Mouse (Mus musculus) ES-CJ7 (cell line): ENCODE data around the gene Ormdl3.

Source experiments
- DNase-seq: peaks from one replicate; pipeline ENCODE4 v3.0.0; 2011; ENCODE audit warnings: low read depth, low spot score

The Ormdl3 gene

DNA sequence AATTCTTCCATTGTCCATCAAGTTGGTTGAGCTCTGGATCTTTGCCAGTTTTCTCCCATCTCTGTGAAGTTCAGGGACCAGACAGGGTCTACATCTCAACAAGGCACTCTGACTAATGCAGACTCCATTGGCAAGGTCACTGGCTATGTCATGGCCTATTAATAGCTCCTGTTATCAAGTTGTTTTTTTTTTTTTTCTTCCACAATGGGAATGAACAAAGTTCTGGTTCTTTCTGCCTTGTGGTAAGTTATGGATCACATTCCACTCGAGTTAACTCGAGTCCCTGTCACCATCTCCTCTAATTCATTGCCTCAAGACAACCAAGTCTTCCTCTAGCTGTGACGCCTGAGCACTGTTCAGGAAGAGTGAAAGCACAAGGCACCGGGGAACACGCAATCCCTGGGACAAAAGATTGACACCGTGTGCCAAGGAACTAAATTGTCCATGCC, 1.7 kb upstream of the Ormdl3 start:
- DNase-seq, result no peak

DNA sequence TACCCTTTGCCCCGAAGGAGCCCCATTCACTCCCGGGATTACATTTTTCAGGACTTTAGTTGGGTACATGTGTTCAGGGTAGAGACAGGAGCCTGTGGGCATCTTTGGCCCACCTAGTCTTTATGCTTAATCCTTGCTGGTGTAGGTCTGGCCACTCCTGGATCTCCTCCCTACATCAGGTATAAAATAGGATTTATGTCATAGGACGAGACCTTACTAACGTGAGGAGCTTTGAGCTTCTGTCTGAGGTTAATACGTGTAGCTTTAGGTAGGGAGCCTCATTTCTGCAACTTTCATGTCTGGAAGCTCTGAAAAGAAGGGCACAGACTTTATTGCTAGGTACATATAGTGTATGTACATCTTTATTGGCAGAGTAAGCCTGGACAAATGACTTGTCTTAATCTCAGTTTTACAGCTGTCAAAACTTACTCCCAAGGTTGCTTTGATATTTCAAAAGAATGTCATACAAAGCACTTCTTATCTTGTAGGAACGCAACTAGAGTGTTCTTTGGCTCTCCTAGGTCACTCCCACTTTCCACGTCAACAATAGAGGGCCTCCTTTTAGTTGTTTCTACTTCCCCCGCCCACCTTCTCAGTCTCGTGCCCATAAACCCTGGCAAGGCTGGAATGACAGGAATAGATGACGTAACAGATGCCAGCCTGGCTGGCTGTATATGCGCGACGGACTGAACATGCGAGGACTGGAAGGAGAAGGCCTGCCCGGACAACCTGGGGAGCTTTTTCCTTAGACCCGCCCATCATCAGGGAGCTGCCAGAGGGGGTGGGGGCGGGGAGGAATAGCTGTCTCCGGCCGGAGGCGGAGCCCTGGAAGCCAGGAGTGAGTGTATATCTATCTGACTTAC, 747 bp upstream of the Ormdl3 start:
- DNase-seq, result peak; percentile 81

DNA sequence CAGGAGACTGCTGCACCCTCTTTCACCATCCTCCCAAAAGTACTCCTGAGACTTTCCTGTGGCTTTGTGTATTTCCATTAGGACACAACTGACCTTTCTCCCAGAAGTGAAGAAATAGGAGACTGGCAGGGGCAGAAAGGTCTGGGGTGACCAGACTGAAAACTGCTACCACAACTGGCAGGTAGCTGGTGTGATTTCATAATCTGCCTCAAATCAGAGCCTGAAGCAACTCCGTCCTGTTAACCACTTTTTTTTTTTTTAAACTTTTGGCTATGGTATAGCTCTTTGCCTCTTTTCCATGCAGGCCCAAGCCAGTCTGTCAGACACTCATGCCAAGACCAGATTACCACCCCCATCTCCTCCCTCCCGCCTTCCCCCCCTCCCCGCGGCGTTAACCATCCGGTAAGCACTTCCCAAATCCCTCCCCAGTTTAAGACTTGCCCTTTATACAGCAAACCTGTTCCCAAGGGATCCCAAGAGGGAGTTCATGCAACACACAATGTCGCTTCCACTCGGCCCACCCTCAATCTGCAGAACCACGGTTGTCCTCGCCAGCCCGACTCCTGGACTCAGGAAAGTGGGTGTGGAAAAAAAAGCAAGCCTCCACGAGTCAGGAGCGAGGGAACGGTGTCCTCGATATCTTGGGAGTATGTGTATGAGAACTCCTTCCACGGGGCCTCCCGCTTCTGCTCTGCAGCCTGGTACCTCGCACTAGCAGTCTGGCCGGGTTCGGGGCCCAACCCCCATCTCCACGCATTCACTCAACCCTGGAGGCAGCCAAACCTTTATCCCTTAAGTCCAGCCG, 879 bp downstream of the Ormdl3 start:
- DNase-seq, result no peak

DNA sequence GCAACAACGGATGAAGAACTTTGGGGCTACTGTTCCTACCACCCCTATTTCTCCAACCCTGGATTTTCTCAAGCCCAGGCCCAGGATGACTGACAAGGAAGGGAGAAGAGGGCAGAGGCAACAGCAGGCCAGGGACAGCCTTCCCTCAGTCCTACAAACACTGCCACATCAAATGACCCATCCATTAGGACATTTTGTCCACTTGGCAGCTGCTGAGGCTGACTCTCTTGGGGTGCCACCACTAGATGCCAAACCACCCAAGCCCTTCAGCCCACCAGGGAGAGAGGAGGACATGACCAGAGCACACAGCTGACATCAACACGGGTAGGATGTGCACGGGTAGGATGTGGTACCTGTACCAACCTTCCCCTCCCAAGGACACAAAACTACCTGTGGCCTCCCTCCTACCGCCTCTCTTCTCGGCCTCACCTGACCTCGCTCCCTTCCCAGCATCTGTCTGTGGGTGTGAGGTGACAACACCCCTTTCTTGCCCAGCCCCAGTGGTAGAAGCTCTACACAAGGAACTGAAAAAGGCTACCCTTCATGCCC, 2.5 kb downstream of the Ormdl3 start:
- DNase-seq, result no peak

DNA sequence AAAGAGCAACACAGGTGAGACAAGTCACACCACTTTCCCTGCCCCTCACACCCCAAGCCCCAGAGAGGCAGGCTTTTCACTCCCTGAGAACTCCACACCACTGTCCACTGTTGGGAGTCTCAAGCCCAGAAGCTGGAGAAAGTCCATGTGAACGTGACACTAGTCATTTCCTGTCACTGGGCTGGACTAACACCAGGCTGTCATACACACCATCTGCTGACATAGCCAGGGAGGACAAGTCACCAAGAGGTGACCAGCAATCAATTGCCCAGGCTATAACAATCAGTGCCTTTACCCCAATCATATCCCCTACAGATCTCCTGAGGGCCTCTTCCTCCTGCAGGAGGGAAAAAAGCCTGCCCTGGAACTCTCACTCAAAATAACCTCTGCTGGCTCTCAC, 3.0 kb downstream of the Ormdl3 start:
- no peak for DNase-seq

DNA sequence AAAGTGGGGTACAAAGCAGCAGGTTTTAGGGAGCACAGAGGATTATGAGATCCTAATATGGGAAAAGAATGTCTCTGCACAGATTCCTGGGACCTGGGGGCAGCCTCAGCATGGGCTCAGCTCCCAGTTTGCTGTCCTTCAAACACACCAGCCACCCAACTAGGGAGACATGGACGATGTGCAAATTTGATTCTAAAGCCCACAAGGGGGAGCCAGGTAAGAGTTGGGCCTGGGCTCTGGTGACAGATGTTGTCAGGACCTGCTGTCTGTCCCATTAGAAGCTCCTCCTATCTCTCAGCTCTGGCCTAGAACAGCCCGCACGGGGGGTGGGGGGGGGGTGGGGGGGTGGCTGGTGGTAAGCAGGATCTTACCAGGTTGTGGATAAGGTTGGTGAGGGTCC, 3.6 kb downstream of the Ormdl3 start:
- peak; percentile 49 for DNase-seq

DNA sequence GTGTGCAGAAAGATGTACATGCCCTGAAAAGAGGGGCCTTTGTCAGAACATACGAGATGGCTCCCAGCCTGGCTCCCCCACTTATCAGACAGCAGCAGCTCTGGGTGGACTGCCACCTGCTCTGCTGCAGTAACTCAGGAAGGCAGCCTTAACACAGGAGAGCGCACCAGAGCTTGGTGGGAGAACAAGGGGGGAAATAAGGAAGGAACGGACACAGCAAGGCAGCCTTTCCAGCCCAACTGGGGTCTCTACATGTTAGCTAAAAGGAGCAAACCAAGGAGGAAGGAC, 4.0 kb downstream of the Ormdl3 start:
- DNase-seq, result no peak

DNA sequence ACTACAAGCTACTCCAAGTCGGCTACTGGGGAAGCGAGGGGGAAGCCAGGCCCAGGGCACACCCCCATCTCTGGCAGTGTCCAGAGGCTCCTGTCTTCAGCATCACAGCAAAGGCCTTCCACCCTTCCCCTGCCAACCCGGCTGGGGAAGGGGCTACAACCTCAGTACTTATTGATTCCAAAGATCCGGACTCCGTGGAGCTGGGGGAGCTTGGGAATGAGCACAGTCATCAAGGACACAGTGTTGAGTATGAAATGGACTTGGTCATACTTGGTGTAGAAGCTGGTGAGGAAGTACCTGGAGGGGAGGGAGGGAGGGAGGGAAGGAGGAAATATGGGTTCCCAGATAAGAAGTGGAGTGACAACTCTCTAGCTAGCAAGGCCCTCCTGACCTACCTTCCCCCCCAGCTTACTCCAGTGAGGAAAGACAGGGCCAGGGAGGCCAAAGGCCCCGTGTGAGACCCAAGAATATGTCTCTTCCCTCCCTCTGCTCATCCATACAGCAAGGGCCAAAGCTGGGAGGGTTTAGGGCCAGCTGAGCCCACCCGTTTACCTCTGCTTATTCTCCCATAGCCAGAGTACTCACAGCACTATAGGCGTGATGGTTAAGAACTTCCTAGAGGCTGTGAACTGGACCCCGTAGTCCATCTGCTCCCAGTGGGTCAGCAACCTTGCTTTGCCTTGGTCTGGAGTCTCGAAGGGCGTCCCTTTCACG, 4.5 kb downstream of the Ormdl3 start:
- DNase-seq, result no peak

DNA sequence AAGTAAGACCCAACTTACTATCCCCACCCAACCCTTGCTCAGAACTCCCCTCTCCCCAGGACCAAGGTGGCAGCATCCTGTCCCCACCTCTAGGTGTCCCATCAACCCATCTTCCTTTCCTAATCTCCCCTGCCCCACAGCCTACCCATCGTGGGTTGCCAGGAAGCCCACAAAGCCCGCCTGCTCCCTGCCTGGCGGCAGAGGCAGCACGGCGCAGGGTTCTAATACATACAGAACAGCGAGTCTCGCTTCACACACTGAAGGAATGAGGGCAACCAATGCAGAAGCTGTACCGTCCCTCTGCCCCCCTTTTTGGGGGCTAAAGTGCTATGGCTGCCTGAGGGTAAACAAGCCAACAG, 5.2 kb downstream of the Ormdl3 start:
- no peak for DNase-seq

DNA sequence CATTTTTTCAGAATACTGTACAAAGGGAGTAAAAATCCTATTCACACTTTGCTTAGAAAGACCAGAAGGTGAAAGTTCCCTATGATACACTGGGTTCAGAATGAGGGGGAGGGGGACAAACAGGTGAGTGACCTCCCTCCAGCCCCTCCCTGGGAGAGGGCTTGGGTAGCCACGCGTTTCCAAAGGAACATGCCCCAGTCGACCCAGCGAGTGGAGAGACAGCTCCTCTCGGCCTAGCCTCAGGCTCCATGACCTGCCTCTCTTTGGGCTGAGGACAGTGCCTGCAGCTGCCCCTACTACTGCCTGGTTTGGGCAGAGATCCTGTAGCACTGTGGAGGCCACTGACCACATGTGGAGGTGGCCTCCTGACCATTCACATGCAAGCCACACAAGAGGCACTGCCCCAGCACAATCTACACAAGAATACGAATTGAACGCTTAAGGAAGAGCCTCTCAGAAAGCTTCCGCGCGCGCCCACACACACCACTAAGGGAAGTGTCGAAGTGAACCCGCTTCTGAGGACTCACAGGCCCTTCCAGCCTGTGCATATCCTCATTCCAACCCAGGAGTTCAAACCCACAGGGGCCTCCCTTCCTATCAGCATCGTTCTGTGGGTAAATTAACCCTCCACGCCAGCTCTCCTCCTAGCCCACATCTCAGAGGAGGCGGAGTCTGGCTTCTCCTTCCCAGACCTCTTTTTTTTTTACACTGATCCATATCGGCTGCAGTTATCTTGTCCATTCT, 5.7 kb downstream of the Ormdl3 start:
- peak; percentile 75 for DNase-seq

DNA sequence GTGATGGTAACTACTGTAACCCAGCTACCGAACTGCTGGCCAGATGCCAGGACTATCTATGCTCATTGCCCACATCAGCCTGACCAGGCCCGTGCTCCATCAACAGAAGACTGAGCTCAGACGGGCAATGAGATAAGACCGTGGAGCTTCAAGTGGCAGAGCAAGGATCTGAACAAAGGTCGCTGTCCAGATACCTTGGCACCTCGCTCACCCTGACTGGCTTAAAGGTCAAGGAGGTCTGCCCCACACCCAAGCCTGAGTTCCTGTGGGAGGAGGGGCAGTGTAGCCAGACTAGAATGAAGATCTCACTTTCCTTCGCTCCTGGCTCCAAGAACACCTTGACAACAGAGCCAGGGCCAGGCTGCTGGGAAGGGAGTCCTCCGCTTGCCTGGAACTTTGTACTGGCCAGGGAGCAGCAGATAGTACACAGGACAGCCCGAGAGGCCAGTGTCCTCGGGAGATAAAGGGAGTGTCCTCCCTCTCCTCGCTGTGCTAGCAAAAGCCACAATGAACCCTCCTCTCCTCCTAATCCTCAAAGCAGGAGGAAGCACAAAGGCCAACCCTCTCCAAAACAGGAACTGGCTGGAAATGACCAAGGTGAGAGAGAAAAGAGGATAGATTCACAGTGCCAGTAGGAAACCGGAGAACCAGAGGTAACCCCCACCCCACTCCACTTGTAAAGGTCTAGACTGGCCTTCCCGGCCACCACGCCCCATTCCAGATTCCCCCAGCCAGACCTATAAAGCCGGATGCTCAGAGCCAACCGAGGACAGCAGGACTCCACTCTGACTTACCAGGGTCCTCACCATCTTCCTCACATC, 6.7 kb downstream of the Ormdl3 start:
- peak; percentile 86 for DNase-seq

DNA sequence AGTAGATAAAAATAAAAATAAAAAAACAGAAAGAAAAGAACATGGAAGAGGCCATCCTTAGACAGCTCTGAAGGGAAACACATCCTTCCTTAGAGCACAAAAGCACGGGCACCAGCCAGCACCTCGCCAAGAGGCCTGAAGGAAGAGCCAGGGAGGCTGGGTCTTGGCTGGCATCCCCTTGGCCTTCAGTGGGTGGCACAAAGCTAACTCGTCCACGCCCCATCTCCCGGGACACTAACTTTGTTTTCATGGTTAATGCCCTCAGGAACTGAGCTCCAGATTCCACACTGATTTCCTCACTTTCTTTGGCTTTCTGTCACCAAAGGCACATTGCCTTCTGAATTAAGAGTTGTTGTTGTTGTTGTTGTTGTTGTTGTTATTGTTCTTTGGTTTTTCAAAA, 9.4 kb downstream of the Ormdl3 start:
- DNase-seq, result no peak

DNA sequence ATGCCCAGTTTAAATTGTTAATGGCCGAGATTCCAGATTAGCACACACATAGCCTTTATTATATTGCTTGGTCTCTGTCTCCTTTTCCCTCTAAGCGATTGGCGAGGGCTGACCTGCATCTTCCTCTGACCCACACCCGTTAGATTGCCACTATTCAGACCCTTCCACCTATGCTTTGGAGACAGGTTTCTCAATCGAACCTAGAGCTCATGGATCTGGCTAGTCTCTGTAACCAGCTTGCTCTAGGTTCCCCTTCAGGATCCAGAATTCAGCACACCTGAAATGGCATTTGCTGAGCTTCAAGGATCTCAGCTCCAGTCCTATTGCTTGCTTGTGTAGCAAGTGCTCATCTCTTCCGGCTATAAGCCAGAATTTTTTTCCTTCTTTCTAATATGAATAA, 17.7 kb downstream of the Ormdl3 start:
- peak; percentile 76 for DNase-seq

DNA sequence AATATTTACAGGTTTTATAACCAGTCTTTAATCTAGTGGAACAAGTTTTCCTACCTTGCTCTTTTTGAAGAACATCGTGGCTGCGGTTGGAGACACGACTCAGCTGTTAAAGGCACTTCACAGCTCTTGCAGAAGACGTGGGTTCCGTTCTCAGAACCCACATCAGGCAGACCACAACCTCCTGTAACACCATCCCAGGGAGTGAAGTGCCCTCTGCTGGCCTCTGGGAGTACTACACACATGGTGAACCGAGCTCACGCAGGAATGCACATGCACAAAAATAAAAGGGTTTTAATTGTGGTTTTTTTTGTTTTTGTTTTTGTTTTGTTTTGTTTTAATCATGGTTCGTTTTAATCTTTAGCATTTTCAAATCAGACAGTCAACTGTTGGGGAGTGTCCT, 18.8 kb downstream of the Ormdl3 start:
- DNase-seq, result peak; percentile 79

DNA sequence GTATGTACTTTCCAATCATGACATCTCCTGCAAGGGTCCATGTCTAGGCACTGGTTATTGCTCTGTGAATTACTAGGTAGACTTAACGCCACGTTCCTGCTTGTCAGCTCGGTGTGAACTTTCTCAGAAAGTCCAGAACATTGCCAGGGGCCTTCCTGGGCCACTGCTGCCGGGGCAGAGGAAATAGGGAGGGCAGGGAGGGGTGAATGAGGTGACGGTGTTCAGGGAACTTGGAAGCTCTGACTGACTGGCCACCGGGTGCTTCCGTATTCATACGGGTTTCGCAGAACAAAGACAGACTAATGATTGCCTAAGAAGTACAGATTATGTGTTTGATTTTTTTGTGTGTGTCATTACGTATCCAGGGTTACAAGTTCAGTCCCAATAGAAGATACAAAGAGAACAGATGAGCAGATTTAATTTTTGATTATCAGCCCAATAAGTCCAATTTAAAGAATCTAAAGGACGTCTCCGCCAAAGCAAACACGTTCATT, 23.2 kb downstream of the Ormdl3 start:
- DNase-seq, result no peak

DNA sequence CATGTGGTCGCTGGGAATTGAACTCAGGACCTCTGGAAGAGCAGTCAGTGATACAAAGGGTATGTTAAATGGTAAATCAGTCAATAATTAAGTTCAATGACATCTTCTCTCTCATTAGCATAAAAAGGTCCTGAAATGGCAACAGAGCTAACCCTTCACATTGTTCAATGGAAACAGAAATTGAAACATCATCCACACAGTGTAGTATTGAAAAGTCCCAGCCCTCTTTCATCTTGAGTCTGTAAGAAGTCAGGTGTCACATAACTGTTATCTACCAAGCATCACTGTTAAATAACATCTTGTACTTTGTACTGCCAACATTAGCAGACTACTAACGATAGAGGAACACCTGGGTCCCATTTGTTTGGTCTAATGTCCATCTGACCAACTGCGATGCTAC, 24.1 kb downstream of the Ormdl3 start:
- DNase-seq, result no peak

DNA sequence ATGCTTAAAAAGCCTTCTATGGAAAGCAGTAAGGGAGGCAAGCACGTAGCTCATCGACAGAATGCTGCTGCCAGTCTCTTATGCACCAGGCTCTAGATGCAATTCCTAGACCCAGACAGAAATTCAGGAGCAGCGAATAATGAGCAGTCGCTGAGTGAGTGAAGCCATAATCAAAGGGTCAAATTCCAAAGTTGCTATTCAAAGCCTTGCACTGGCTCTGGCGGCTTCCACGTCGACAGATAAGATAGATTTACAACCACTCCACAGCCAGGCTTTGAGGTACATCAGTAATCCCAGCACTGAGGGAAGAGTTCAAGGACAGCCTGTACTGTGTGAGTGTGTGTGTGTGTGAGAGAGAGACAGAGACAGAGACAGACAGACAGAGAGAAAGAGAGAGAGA, 26.2 kb downstream of the Ormdl3 start:
- no peak for DNase-seq

DNA sequence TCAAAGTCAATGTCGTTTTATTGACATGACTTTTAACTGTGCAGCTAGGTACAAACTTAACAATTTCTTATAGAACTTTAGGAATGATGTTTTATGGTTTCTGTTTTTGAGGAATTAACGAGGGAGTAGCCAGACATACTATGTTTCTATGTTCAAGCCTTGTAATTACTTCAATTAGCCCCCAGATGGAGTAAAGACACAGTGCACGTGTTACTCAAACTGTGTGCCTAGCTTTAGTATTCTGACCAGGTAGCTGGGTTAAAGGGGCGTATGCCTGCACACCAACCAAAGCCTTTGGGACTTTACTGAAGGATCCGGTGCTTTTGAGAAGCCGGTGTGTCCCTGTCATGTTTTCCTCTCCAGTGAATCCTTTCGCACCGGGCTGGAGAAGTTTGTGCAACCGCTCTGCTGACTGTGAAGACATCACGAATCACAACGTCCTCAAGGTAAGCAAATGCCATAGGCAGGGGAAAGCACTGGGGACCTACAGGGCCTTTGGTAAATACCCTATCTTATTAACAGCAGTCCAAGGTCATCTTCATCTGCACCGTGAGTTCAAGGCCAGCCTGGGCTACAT, 32.0 kb downstream of the Ormdl3 start:
- peak; percentile 65 for DNase-seq

DNA sequence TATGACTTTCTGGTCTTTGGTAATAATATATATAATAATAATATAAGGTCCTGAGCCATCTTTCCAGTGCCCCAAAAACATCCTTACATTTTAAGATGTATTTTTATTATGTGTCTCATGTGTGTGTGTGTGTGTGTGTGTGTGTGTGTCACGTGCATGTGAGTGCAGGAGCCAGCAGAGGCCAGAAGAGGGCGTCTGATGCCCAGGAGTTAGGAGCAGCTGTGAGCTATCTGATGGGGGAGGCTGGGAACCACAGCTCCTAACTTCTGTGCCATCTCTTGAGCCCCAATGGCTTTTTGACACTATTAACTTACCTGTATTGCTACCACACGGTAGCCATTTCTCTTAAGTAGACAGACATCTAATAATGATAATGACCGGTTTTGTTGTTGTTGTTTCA, 33.2 kb downstream of the Ormdl3 start:
- peak; percentile 50 for DNase-seq
